8 mouse cellular contexts compared by ENCODE assay signal in genomic region chr12:12287787-12288132, GRCm38 (mm10). TPM values are rescaled to one million over a fixed set of nuclear protein-coding genes. Genes with fewer than 3 reads are reported as not detected.
DNase-seq lines count a peak whose midpoint lies in the region; ATAC-seq lines count a peak whose summit lies in the region.

No protein-coding gene starts in this region.

- peak overlapping the region; percentile 32; the same call in 1 of the 2 replicates for H3K4me3 ChIP-seq in heart, embryonic 10.5 days
- peak overlapping the region; percentile 25 for H3K4me3 ChIP-seq in lung, embryonic 16.5 days (ENCODE audit: low read length)
- H3K4me3 ChIP-seq in megakaryocyte, embryonic 14.5 days (replicated peaks): peak overlapping the region; percentile 88
- no peak overlapping the region for H3K4me3 ChIP-seq in stomach, embryonic 16.5 days (replicated peaks; ENCODE audit: low read length)

- no peak overlapping the region for H3K9ac ChIP-seq in lung, embryonic 16.5 days (ENCODE audit: low read length)
- no peak overlapping the region for H3K9ac ChIP-seq in stomach, embryonic 16.5 days (ENCODE audit: low read length)

- intact Hi-C loops in heart, postnatal 14 days (cut with DNase I): no loop called here
- intact Hi-C loops in left cerebral cortex, postnatal 10 days (cut with DNase I): no loop called here

- WGBS in heart, embryonic 10.5 days: 67% methylated on average over 6 of the region's 6 CpGs
- 44% methylated on average over 6 of the region's 6 CpGs for WGBS in lung, embryonic 16.5 days
- WGBS in stomach, embryonic 16.5 days: 53% methylated on average over 6 of the region's 6 CpGs

- H3K4me2 ChIP-seq in lung, embryonic 16.5 days (ENCODE audit: low read depth, low read length): peak overlapping the region; percentile 45; the same call in 1 of the 2 replicates
- H3K4me2 ChIP-seq in stomach, embryonic 16.5 days (ENCODE audit: low read depth, low read length): peak overlapping the region; percentile 32; the same call in 1 of the 2 replicates

- no peak for ATAC-seq in lung, embryonic 16.5 days (ENCODE audit: low read depth)
- no peak for ATAC-seq in stomach, embryonic 16.5 days (ENCODE audit: insufficient read depth, low FRiP score)

- H3K9me3 ChIP-seq in heart, embryonic 10.5 days: no peaks in the 10 kb centered on the region
- H3K9me3 ChIP-seq in lung, embryonic 16.5 days (ENCODE audit: control insufficient read depth, low read length): no peaks in the 10 kb centered on the region
- no peaks in the 10 kb centered on the region for H3K9me3 ChIP-seq in megakaryocyte, embryonic 14.5 days
- no peaks in the 10 kb centered on the region for H3K9me3 ChIP-seq in stomach, embryonic 16.5 days (replicated peaks; ENCODE audit: control insufficient read depth, low read length)

- no peaks in the 10 kb centered on the region for H3K27me3 ChIP-seq in heart, embryonic 10.5 days (ENCODE audit: insufficient read depth, poor library complexity, severe bottlenecking)
- no peaks in the 10 kb centered on the region for H3K27me3 ChIP-seq in lung, embryonic 16.5 days (ENCODE audit: control insufficient read depth, insufficient read depth, low read depth, low read length)
- no peaks in the 10 kb centered on the region for H3K27me3 ChIP-seq in megakaryocyte, embryonic 14.5 days (replicated peaks)
- H3K27me3 ChIP-seq in stomach, embryonic 16.5 days (ENCODE audit: control insufficient read depth, insufficient read depth, low read length): no peaks in the 10 kb centered on the region

- peak overlapping the region; percentile 87; the same call in 1 of the 2 replicates for H3K27ac ChIP-seq in heart, embryonic 10.5 days
- peak overlapping the region; percentile 29; the same call in 1 of the 2 replicates for H3K27ac ChIP-seq in lung, embryonic 16.5 days (ENCODE audit: low read length)
- H3K27ac ChIP-seq in stomach, embryonic 16.5 days (ENCODE audit: low read length): peak overlapping the region; percentile 64; the same call in 1 of the 2 replicates

- no peak for DNase-seq in heart, embryonic 10.5 days (ENCODE audit: low spot score)
- no peak for DNase-seq in heart, postnatal 14 days
- DNase-seq in lung, adult 18-20 months: no peak
- DNase-seq in left cerebral cortex, postnatal 10 days (ENCODE audit: extremely low spot score in 1 of 2, low spot score in 2 of 2): no peak
- no peak for DNase-seq in right cerebral cortex, adult 2 months (ENCODE audit: low spot score in 2 of 2)

- H3K36me3 ChIP-seq in heart, embryonic 10.5 days: no peaks in the 10 kb centered on the region
- H3K36me3 ChIP-seq in lung, embryonic 16.5 days (ENCODE audit: control insufficient read depth, insufficient read depth, low read length): no peaks in the 10 kb centered on the region
- no peaks in the 10 kb centered on the region for H3K36me3 ChIP-seq in megakaryocyte, embryonic 14.5 days (replicated peaks; ENCODE audit: low read length)
- no peaks in the 10 kb centered on the region for H3K36me3 ChIP-seq in stomach, embryonic 16.5 days (ENCODE audit: control insufficient read depth, insufficient read depth, low read length)

- peaks cover 53% of the 10 kb centered on the region for H3K4me1 ChIP-seq in heart, embryonic 10.5 days
- peaks cover 19% of the 10 kb centered on the region for H3K4me1 ChIP-seq in lung, embryonic 16.5 days (replicated peaks; ENCODE audit: control insufficient read depth, insufficient read depth, low read length)
- H3K4me1 ChIP-seq in megakaryocyte, embryonic 14.5 days: peaks cover 49% of the 10 kb centered on the region
- no peaks in the 10 kb centered on the region; the same call in 1 of the 2 replicates for H3K4me1 ChIP-seq in stomach, embryonic 16.5 days (ENCODE audit: control insufficient read depth, insufficient read depth, low read length)

RNA-seq across cellular contexts. Expression of gene Fam49a, which starts 25.8 kb away (rescaled TPM):
- polyA plus RNA-seq in heart, embryonic 10.5 days (2016; fragmentation: Nextera tagmentation; extraction: Ambion mirVana): 37.1 and 62.2 TPM in 2 replicates
- total RNA-seq in heart, postnatal 14 days (2021): 10 to 100 TPM; 11.7 to 17.2 TPM
- 16.8 TPM in 2 replicates for polyA plus RNA-seq in lung, embryonic 16.5 days (2015; fragmentation: Nextera tagmentation; extraction: Ambion mirVana)
- polyA plus RNA-seq in megakaryocyte, embryonic 14.5 days (2012; ENCODE audit: insufficient read depth, low replicate concordance): 1.6 TPM in 1 of 2 replicates, not detected in the other
- polyA plus RNA-seq in stomach, embryonic 16.5 days (2015; fragmentation: Nextera tagmentation; extraction: Ambion mirVana): 12.6 and 13.0 TPM in 2 replicates
- 100 to 1,000 TPM; 330 to 354 TPM for total RNA-seq in left cerebral cortex, postnatal 10 days (2021)

Comparison
In these comparisons a context has a peak if more than half of its experiments do, and no peak if none do; other contexts are left out.
1. H3K27ac ChIP-seq: peak in every context shown above with its lines; median percentile 87 in heart, embryonic 10.5 days; 64 in stomach, embryonic 16.5 days; 29 in lung, embryonic 16.5 days.